Mouse (Mus musculus) embryo, embryonic 10 days (tissue): ENCODE measurements around the gene Sirt2.

Experiments
- DNase-seq: peaks from one replicate; pipeline ENCODE4 v3.0.0-alpha.2; 2015; ENCODE audit warnings: low spot score

Gene Sirt2

GRCm38 (mm10) chr7:28766173-28766879 is at the start of gene Sirt2:
Gene Sirt2, plus strand, starts transcription at chr7:28766735.
- peak; percentile 96 for DNase-seq

GRCm38 (mm10) chr7:28717726-28718125 is 48.8 kb upstream of the Sirt2 start:
- DNase-seq = no peak

- DNase-seq = no peak
Measured at GRCm38 (mm10) chr7:28719159-28719558, 47.4 kb upstream of the Sirt2 start.

- no peak for DNase-seq
Measured at GRCm38 (mm10) chr7:28719650-28720049, 46.9 kb upstream of the Sirt2 start.

- peak; percentile 22 for DNase-seq
Measured at GRCm38 (mm10) chr7:28720753-28721537, 45.6 kb upstream of the Sirt2 start.

GRCm38 (mm10) chr7:28722079-28722478 is 44.5 kb upstream of the Sirt2 start:
- DNase-seq = no peak

- no peak for DNase-seq
Measured at GRCm38 (mm10) chr7:28724613-28725012, 41.9 kb upstream of the Sirt2 start.

- DNase-seq = peak; percentile 86
Measured at GRCm38 (mm10) chr7:28726600-28726999, 39.9 kb upstream of the Sirt2 start.

- DNase-seq = peak; percentile 32
Measured at GRCm38 (mm10) chr7:28727649-28728340, 38.7 kb upstream of the Sirt2 start.

GRCm38 (mm10) chr7:28732341-28733142 is 34.0 kb upstream of the Sirt2 start:
- DNase-seq = peak; percentile 93

GRCm38 (mm10) chr7:28733211-28733610 is 33.3 kb upstream of the Sirt2 start:
- DNase-seq = no peak

GRCm38 (mm10) chr7:28735701-28736100 is 30.8 kb upstream of the Sirt2 start:
- DNase-seq = no peak

- no peak for DNase-seq
Measured at GRCm38 (mm10) chr7:28739829-28740228, 26.7 kb upstream of the Sirt2 start.

GRCm38 (mm10) chr7:28740949-28741348 is 25.6 kb upstream of the Sirt2 start:
- no peak for DNase-seq

- DNase-seq = no peak
Measured at GRCm38 (mm10) chr7:28741368-28741708, 25.2 kb upstream of the Sirt2 start.

GRCm38 (mm10) chr7:28741709-28742438 is 24.7 kb upstream of the Sirt2 start, which contains the start of the genes Mrps12 and Sars2:
Gene Mrps12, minus strand, starts transcription at chr7:28741820.
Gene Sars2, plus strand, starts transcription at chr7:28741992.
- peak; percentile 97 for DNase-seq

- no peak for DNase-seq
Measured at GRCm38 (mm10) chr7:28749935-28750334, 16.6 kb upstream of the Sirt2 start.

GRCm38 (mm10) chr7:28756079-28756478 is 10.5 kb upstream of the Sirt2 start, which contains the start of gene Ccer2:
Gene Ccer2, plus strand, starts transcription at chr7:28756174.
- no peak for DNase-seq

GRCm38 (mm10) chr7:28758623-28759022 is 7.9 kb upstream of the Sirt2 start:
- no peak for DNase-seq

GRCm38 (mm10) chr7:28761907-28762306 is 4.6 kb upstream of the Sirt2 start:
- no peak for DNase-seq

- DNase-seq = no peak
Measured at GRCm38 (mm10) chr7:28765211-28765610, 1.3 kb upstream of the Sirt2 start.
